Mouse (Mus musculus): ENCODE data around the gene Syt3.

DNA sequence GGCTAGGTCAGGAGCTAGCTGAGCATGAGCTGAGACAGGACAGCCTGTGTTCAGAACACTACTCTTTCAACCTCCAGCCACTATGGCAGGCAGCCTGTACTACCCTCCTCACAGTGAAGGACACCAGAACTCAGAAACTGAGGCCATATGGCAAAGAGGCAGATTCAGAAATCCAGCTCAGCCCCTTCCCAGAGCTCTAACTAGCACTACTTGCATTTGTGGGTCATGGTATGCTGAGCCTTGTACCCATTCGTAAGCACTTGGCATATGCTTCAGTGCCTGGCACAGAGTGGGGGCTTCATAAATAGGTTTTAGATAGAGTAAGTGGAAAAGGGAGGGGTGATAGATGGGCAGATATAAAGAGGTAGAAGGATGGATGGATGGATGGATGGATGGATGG is 56.6 kb downstream of the Syt3 start:
- TF ChIP-seq CTCF (IDR thresholded peaks at IDR 0.05) (no peak), EP300 (IDR thresholded peaks at IDR 0.05) (no peak)

Measured in lung, postnatal 0 days (tissue).